Mouse (Mus musculus): ENCODE data around the gene Pmvk. TPM values are rescaled to one million over a fixed set of nuclear protein-coding genes. Genes with fewer than 3 reads are reported as not detected.

Pmvk gene
- polyA plus RNA-seq, 1 experiment from 2014 or later = 80.2 TPM

GRCm38 (mm10) chr3:89458372-89458964 is 4.1 kb downstream of the Pmvk start:
- peak; percentile 66 for ATAC-seq (replicated peaks)
- Histone ChIP-seq H3K4me3 (peak overlapping the region; percentile 57), H3K27ac (replicated peaks) (peak overlapping the region; percentile 92), H3K9ac (replicated peaks) (peak overlapping the region; percentile 72; the same call in 1 of the 2 replicates), H3K27me3 (no peaks in the 10 kb centered on the region), H3K4me1 (peaks cover 16% of the 10 kb centered on the region), H3K4me2 (replicated peaks) (peak overlapping the region; percentile 64), H3K36me3 (no peaks in the 10 kb centered on the region), H3K9me3 (no peaks in the 10 kb centered on the region)
- 41% methylated on average over 13 of the region's 13 CpGs for WGBS

DNA sequence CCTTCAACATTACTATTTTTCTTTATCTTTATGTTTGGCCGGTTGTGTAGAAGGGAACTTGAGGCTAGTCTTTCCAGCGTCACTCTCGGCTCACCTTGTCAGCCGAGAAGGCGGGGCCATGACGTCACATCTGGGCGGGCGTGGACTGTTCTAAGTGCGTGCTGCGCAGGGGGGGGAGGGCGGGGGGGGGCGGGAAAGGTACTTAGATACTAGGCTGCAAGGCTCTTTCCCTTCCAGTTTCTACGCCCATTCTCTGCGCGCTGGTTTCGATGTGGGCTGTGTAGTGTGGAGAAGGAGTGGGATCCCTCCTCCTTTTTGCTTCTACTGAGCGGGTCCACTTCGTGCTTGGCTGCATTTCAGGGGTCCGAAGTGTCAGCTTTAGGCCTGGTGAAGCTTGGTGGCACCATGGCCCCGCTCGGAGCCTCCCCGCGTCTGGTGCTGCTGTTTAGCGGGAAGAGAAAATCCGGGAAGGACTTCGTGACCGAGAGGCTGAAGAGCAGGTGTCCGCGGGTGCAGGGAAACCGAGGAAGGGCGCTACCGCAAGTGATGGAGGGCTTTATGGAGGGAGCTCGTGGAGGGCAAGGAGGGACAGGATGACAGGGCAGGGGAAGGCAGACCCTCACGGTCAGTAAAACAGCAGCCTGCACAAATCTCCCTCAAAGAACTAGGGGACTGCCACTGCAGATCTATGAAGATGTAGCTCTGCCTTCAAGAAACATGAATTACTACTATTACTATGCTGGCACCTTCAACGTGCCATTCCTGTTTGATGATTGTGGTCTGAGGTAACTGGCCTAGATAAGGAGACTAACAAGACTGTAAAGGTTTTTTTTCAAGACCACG is 4.8 kb downstream of the Pmvk start:
- no peaks in the 10 kb centered on the region for H3K9me3 ChIP-seq
- WGBS = under 1% methylated on average over 35 of the region's 36 CpGs
- peak overlapping the region; percentile 57 for H3K4me3 ChIP-seq
- peak overlapping the region; percentile 64 for H3K4me2 ChIP-seq (replicated peaks)
- peak; percentile 90 for ATAC-seq (replicated peaks)
- H3K9ac ChIP-seq (replicated peaks) = peak overlapping the region; percentile 72
- H3K27ac ChIP-seq (replicated peaks) = peak overlapping the region; percentile 92
- H3K4me1 ChIP-seq = peaks cover 16% of the 10 kb centered on the region
- no peaks in the 10 kb centered on the region for H3K36me3 ChIP-seq
- no peaks in the 10 kb centered on the region for H3K27me3 ChIP-seq

DNA sequence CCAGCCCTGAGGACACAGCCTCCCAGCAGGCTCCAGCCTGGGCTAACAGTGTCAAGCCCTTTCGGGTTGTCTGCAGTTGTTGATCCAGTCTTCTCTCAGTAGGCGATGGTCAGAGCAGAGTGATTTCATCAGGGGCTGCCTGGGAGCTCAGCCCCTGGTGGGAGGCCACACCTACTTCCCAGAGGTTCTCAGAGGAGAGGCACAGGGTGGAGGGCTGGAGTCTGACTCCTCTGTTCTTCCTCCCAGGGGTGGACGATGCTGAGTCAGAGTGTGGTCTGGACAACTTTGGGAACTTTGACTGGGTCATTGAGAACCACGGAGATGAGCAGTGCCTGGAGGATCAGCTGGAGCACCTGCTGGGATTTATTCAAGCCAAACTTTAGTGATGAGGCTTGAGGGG is 13.9 kb downstream of the Pmvk start:
- ATAC-seq (replicated peaks) = no peak
- no peaks in the 10 kb centered on the region for H3K27me3 ChIP-seq
- no peak overlapping the region for H3K9ac ChIP-seq (replicated peaks)
- no peak overlapping the region for H3K4me2 ChIP-seq (replicated peaks)
- H3K4me3 ChIP-seq = no peak overlapping the region
- peaks cover 4% of the 10 kb centered on the region; the same call in 1 of the 2 replicates for H3K36me3 ChIP-seq
- no peaks in the 10 kb centered on the region for H3K4me1 ChIP-seq
- 56% methylated on average over 4 of the region's 4 CpGs for WGBS
- H3K9me3 ChIP-seq = no peaks in the 10 kb centered on the region
- H3K27ac ChIP-seq (replicated peaks) = no peak overlapping the region

DNA sequence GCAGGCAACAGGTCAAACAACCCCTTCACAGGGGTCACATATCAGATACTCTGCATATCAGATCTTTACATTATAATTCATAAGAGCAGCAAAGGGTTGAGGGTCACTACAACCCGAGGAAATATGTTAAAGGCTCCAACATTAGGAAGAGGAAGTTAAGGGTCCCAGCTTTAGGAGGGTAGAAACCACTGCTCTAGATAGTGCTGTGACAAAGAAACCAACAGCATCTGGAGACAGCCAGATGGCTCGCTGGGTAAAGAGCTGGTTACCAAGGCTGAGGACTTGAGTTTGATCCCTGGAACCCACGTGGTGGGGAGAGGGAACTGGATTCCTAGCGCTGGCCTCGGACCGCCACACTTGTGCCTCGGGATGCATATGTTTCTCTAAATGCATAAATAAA is 17.9 kb downstream of the Pmvk start:
- Histone ChIP-seq H3K27me3 (no peaks in the 10 kb centered on the region), H3K36me3 (peaks cover 4% of the 10 kb centered on the region; the same call in 1 of the 2 replicates), H3K9ac (replicated peaks) (no peak overlapping the region), H3K4me2 (replicated peaks) (no peak overlapping the region), H3K9me3 (no peaks in the 10 kb centered on the region), H3K4me1 (no peaks in the 10 kb centered on the region), H3K4me3 (no peak overlapping the region), H3K27ac (replicated peaks) (no peak overlapping the region)
- ATAC-seq (replicated peaks) = no peak
- 84% methylated on average over 7 of the region's 7 CpGs for WGBS

- H3K4me3 ChIP-seq = no peak overlapping the region
- ATAC-seq (replicated peaks) = no peak
- no peaks in the 10 kb centered on the region for H3K27me3 ChIP-seq
- no peaks in the 10 kb centered on the region; the same call in 1 of the 2 replicates for H3K36me3 ChIP-seq
- H3K9me3 ChIP-seq = no peaks in the 10 kb centered on the region
- H3K9ac ChIP-seq (replicated peaks) = no peak overlapping the region
- no peak overlapping the region for H3K27ac ChIP-seq (replicated peaks)
- no peak overlapping the region for H3K4me2 ChIP-seq (replicated peaks)
- WGBS = 80% methylated on average over 6 of the region's 6 CpGs
- no peaks in the 10 kb centered on the region for H3K4me1 ChIP-seq
These were observed 19.5 kb downstream of the Pmvk start for GRCm38 (mm10) chr3:89473838-89474237.

DNA sequence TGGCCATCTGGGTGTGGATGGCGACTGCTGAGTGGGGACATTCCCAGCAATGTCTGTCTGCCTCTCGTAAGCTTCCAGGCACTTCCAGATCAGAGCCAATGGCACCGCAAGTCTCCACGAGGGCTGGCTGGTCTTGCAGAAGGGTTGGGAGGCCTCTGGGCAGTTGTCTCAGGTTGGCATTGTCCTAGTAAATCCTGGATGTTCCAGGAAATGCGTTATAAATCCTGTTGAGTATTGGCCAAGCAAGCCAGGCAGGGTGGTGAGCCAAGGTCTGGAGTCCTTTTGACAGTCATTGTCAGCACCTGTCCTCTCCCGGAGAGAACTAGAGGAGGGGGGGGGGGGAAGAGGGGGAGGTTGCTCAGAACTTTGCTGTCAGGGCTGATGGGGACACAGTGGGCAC is 24.7 kb downstream of the Pmvk start:
- H3K4me3 ChIP-seq = no peak overlapping the region
- H3K9me3 ChIP-seq = no peaks in the 10 kb centered on the region
- H3K36me3 ChIP-seq = no peaks in the 10 kb centered on the region
- no peaks in the 10 kb centered on the region for H3K4me1 ChIP-seq
- ATAC-seq (replicated peaks) = no peak
- H3K4me2 ChIP-seq (replicated peaks) = no peak overlapping the region
- H3K9ac ChIP-seq (replicated peaks) = no peak overlapping the region
- 84% methylated on average over 6 of the region's 6 CpGs for WGBS
- no peaks in the 10 kb centered on the region for H3K27me3 ChIP-seq
- H3K27ac ChIP-seq (replicated peaks) = no peak overlapping the region

DNA sequence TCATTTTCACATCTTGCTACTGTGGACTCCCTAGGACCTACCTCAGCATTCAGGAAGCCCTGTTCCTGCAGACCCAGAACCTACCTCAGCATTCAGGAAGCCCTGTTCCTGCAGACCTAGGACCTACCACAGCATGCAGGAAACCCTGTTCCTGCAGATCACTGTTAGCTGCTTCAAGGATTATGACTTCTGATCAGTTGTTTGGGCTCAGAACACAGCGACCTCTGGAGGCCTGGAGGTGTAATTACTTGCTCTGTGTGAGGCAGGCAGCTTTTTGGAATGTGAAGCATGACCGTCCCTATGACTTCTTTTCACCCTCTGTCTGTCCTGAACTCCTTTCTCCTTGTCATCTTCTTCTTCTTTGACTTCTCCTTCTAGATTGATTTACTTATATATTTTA is 27.1 kb downstream of the Pmvk start:
- no peak overlapping the region for H3K9ac ChIP-seq (replicated peaks)
- no peak overlapping the region for H3K4me2 ChIP-seq (replicated peaks)
- 0 out of 2 replicates have a peak, but pooled peaks cover 4% of the 10 kb centered on the region for H3K4me1 ChIP-seq
- no peak overlapping the region for H3K27ac ChIP-seq (replicated peaks)
- 44% methylated on average over 2 of the region's 2 CpGs for WGBS
- H3K36me3 ChIP-seq = no peaks in the 10 kb centered on the region
- no peaks in the 10 kb centered on the region for H3K27me3 ChIP-seq
- no peak overlapping the region for H3K4me3 ChIP-seq
- no peaks in the 10 kb centered on the region for H3K9me3 ChIP-seq
- ATAC-seq (replicated peaks) = no peak

DNA sequence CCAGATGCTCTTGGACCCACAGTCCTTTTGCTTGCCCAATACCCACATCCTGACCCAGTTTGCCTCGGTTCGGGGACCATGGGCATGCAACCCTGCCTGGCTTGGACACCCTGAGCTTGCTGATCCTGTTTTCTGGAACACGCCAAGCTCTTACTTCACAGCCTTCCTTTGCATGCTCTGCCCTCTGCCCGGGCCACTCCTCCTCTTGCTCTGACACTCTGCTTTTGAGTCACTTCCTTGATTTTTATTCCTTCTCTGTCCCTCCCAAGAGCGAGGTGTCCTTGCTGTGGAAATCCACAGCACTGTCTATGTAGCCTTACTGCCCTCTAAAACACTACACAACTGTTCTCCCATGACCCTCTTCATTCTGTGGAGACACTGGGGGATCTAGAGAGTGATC is 27.9 kb downstream of the Pmvk start:
- H3K27me3 ChIP-seq = no peaks in the 10 kb centered on the region
- no peak overlapping the region for H3K4me3 ChIP-seq
- no peak overlapping the region for H3K9ac ChIP-seq (replicated peaks)
- H3K9me3 ChIP-seq = no peaks in the 10 kb centered on the region
- H3K36me3 ChIP-seq = no peaks in the 10 kb centered on the region
- no peak for ATAC-seq (replicated peaks)
- no peak overlapping the region for H3K27ac ChIP-seq (replicated peaks)
- H3K4me2 ChIP-seq (replicated peaks) = no peak overlapping the region
- WGBS = 93% methylated on average over 5 of the region's 5 CpGs
- H3K4me1 ChIP-seq = 0 out of 2 replicates have a peak, but pooled peaks cover 4% of the 10 kb centered on the region

GRCm38 (mm10) chr3:89484766-89485524 is 30.6 kb downstream of the Pmvk start:
- Histone ChIP-seq H3K4me1 (0 out of 2 replicates have a peak, but pooled peaks cover 4% of the 10 kb centered on the region), H3K36me3 (no peaks in the 10 kb centered on the region), H3K9me3 (no peaks in the 10 kb centered on the region), H3K4me3 (no peak overlapping the region), H3K27me3 (no peaks in the 10 kb centered on the region), H3K4me2 (replicated peaks) (no peak overlapping the region), H3K9ac (replicated peaks) (no peak overlapping the region), H3K27ac (replicated peaks) (no peak overlapping the region)
- ATAC-seq (replicated peaks) = peak; percentile 53
- WGBS = 19% methylated on average over 24 of the region's 24 CpGs

DNA sequence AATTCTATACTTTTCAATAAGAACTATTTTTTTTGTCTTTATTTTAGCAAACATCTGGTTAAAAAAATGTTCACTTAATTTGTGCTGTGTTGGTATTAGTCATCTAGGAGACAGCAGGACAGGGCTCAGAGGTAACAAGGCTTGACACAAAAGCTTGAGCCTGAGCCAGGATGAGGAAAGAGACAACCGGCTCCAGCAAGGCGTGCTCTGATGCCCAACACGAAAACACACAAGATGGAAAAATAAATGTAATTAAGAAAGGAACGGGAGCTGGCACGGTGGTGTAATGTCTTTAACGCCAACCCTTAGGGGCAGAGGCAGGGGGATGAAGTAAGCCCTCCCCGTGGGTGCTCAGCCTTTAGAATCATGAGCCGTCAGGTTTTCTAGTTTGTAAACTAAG is 31.8 kb downstream of the Pmvk start:
- Histone ChIP-seq H3K4me2 (replicated peaks) (no peak overlapping the region), H3K27me3 (no peaks in the 10 kb centered on the region), H3K9me3 (no peaks in the 10 kb centered on the region), H3K4me1 (0 out of 2 replicates have a peak, but pooled peaks cover 4% of the 10 kb centered on the region), H3K36me3 (no peaks in the 10 kb centered on the region), H3K4me3 (no peak overlapping the region), H3K27ac (replicated peaks) (no peak overlapping the region), H3K9ac (replicated peaks) (no peak overlapping the region)
- WGBS = 57% methylated on average over 8 of the region's 8 CpGs
- no peak for ATAC-seq (replicated peaks)

GRCm38 (mm10) chr3:89486916-89487702 is 32.8 kb downstream of the Pmvk start:
- Histone ChIP-seq H3K9ac (replicated peaks) (no peak overlapping the region), H3K4me3 (no peak overlapping the region)
- WGBS = 68% methylated on average over 20 of the region's 20 CpGs

More at GRCm38 (mm10) chr3:89486916-89487702, 32.8 kb downstream of the Pmvk start:
- H3K9me3 ChIP-seq = no peaks in the 10 kb centered on the region
- no peak for ATAC-seq (replicated peaks)
- H3K36me3 ChIP-seq = no peaks in the 10 kb centered on the region
- H3K4me1 ChIP-seq = 0 out of 2 replicates have a peak, but pooled peaks cover 4% of the 10 kb centered on the region
- no peak overlapping the region for H3K27ac ChIP-seq (replicated peaks)
- no peak overlapping the region for H3K4me2 ChIP-seq (replicated peaks)
- H3K27me3 ChIP-seq = no peaks in the 10 kb centered on the region
